Mouse (Mus musculus): ENCODE measurements at regions not wholly inside any gene's neighbourhood (a gene's known extent, or its start where the extent isn't known, plus 50 kb on each side); places are given as distances from the start of the nearest gene placed in this dataset.
A peak's percentile ranks its signal among the peaks of the same experiment; 100 is the strongest.

DNA sequence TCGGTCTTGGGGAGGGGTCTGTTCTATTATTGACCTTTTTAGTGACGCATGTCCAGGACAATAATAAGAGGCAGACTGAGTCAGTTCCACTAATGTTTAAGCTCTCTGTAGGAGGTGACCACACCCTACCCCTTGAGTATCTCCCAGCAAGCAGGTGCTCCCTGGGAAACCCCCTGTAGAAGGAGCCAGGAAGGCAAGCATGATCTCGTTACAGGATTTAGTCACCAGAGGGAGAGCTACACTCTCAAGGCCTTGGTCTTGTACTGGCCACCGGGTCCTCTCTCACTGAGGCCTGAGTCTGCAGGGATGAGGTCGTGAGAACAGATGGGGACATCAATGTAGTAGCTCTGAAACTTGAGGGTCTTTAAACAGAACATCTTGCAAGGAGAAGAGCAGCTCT, 55.3 kb upstream of the Ccnd2 start:
- DNase-seq (ENCODE audit: low read depth, low spot score): no peak

DNA sequence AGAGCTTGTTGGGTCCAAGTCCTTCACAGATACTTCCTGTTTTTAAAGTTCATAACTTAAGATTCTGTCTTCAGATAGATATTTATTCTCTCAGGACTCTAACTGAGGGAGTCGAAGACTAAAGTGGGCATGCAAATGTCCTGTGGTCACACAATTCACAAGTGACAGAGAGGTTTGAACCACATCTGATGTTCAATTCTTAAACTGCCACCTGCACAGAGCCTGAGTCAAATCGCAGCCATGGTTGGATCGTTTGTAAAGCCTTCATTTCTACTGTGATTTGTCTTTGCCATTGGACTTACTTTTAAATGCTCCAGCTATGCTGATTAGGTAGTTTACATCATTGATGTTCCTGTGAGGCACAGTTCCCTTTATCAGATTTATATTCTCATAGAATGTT, 61.4 kb upstream of the Ccnd2 start:
- DNase-seq (ENCODE audit: low read depth, low spot score): no peak

DNA sequence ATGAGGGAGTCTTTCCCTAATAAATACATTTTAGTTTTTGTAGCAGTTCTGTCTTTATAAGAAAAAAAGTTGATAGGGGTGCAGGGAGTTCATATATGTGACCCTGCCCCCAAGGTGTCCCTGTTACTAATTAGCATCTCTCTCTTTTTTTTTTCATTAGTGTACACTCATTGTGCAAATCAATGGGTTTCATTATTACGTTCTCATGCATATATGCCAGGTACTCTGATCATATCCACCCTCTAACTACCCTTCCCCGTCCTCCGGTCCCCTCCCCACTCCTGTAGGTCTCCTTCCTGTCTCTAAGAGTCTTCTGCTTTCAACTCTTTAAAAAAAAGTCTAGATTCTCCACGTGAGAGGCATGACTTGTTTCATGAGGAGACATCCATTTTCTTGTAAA, 63.9 kb upstream of the Ccnd2 start:
- no peak for DNase-seq (ENCODE audit: low read depth, low spot score)

DNA sequence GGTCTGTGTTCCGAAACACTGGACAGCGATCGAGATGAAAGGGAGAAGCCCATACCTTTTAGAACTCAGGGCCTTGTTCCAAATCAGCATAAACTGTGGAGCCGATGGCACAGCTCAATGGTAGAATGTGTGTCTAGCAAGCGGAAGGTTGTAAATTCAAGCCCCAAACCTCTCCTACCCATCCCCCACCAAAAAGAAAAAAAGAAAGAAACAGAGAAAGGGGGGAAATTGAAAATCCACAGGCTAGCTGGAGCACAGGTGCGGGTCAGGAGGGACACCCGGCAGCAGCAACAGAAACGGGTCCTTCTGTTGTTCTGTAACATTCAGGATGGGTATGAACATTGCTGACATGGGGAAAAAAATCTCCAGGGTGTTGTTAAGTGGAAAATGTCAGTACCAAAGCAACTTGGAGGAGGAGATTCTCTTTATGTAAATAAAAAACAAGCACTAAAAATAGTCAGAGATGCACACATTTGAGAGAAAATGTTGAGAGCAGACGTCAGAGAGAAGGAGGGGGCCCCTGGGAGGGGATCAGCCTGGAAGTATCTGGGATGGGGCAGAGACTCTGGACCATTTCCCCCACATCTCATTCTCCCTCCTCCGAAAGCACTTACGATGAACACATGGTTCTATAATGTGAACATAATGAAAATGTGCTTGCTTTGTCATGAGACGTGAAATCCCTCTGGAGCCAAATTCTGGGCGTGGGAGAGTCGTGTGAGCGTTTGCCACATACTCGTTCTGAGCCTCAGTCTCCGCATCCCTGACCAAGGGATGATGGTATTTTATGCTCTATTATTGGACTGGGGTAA, 66.8 kb upstream of the Ccnd2 start:
- DNase-seq (ENCODE audit: low read depth, low spot score): no peak

DNA sequence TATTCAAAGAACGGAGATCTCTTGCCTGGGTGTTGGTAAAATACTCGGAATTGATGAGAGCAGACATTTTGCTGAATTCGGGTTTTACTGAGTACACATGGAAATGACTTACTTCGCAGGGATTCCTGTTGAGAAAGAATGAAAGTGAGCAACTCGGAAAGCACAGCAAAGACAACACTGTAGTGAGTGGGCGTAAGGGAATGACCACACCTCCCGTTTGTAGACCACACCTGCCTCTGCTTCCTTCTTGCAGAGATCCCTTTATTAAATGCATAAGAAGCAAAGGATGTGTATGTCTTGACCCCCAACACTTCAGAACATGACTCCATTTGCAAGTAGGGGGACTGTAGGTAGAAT, 67.4 kb upstream of the Ccnd2 start:
- DNase-seq (ENCODE audit: low read depth, low spot score): no peak

DNA sequence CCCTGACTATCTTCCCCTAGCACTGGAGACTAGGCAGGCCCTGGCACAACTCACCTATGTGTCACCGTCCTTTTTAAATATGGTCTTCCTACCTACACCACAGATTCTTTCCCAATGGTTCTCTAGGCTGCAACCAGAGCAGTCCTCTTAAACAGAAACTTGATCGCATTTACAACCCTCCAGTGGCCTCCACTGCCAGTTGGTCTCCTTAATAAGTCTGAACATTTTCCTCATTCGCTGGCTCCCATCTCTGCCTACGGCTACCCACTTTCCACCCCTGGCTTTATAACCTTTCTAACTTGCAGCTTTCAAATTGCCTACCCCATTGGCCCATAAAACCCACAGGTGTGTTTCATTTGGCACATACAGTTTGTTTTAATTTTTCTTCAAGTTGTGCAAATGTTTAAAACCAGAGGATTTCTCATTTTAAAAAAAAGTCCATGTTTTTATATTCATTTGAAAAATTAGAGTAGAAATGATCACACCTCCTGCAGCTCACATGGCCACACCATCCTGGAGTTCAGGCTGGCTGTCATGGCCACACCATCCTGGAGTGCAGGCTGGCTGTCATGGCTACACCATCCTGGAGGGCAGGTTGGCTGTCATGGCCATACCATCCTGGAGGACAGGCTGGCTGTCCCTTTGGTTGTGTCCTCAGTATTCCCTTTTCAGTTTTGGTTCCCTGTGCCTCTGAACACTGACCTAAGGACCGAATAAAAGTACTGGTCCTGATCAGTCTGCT, 74.4 kb upstream of the Ccnd2 start:
- DNase-seq (ENCODE audit: low read depth, low spot score): no peak

DNA sequence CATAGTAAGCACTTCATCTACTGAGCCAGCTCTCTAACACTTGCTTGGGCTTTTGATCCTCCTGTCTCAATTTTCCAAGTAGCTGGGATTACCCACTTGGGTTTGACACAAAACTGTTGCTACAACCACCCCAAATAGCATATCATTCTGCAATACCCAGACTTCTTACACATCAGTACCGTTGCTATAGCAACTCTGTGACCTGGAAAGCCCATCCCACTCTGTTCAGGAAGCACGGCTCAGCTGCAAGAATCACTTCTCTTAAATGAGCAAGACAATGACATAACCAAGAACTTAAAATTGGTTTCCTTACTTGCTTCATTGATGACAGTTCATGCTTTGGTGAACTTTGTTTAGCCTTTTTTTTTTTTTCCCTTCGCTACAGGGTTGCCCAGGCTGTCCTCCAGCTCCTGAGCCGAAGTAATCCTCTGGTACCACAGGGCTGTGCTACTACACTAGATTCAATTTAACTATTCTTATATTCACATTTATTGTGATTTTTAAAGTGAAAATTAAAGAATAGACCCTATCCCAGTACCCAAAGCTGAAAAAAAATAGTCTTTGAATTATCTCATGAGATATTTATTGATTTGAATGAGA, 84.6 kb upstream of the Ccnd2 start:
- DNase-seq (ENCODE audit: low read depth, low spot score): no peak

DNA sequence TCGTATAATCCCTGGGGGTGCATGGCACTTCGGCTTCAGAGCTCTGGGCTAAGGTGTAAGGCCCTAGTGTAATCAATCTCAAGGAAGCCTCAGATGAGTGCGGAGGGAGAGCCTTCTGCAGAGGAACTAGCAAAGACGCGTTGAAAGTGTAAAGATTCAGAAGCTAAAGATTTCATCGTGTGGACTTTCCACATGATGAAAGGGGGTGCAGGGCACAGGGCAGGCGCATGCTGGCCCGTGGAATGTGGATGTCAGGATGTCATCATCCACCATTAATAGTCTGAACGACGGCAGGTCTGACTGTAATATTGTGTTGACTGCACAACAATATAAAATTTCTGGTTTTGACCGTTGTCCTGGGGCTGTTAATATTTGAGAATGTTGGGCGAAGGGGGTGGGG, 85.2 kb upstream of the Ccnd2 start:
- DNase-seq (ENCODE audit: low read depth, low spot score): no peak

DNA sequence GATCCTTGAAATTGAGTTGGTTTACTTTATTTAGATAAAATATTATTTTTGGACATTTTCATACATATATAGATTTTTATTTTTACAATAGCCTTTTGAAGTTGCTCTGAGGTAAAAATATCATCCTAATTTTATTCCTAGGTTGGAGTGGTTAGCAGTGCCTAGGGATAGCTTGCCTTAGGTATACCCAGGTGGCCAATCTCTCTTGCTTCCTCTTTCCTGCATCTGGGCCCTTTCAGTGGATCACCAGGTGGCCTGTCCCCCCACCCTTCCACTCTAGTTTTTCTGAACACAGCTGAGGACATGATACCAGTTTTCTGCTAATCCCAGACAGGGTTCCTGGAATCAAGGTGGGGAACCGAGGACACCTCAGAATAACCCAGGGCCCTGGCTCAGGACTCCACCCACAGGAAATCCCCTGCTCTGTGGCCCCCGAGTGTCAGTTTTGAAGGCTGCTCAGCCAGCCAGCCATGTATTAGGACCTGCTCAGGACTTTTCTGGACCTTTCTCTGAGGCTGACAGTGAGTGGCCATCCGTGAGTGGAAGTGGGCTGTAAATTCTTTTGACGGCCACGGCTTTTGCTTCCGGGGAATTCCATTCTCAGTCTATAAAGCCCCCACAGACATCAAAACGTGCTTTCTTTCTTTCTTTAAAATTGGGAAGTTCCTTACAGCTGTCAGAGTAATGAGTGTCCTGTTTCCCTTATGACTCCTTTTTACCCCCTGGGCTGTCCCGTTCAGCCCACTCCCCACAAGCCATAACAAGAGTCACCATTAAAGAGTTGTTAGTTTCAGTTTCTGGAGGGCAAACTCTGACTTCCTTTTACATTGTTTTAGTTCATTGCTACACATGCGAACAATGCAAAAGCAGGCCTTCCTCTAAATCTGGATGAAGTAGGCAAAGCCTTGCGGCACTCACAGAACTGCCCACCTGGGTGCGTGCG, 87.8 kb upstream of the Ccnd2 start:
- no peak for DNase-seq (ENCODE audit: low read depth, low spot score)

DNA sequence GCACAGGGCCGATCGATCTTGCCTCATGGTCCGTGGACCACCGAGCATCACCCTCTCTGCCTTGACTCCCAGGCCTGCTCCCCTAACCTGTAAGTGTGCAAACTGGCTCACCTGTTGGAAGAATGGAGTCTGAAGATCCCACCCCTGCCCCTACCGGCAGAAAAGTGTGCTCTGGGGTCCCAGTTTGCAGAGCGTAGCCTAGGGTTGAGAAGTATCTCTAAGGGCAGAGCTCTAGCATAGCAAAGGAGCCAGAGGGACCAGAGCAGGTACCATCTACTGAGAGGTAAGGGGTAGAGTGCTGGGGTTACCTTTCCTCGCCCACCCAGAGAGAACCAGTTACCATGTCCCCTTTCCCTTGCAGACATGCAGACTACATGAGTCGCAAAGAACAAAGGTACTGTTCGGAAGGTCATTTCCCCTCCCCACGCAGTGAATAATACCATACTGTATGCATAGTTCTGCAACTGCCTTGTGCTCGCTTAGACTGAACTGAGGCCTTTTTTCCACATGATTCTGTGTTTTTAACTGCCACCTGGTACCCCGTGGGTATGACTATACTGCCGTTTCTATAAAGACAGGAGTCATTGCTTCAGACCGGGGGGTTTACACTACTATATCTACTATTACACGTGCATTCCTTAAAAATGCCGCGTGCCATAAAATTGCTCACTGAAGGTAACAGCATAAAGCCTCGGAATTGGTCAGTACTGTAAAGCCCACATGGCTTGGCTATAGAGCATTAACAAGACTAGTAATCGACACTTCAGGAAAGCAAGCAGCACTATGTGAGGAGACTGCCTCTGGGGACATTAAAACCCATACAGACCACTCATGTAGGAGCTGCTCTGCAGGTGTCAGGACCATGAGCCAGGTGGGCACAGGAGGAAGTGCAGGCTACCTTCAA, 88.7 kb upstream of the Ccnd2 start:
- DNase-seq (ENCODE audit: low read depth, low spot score): no peak

DNA sequence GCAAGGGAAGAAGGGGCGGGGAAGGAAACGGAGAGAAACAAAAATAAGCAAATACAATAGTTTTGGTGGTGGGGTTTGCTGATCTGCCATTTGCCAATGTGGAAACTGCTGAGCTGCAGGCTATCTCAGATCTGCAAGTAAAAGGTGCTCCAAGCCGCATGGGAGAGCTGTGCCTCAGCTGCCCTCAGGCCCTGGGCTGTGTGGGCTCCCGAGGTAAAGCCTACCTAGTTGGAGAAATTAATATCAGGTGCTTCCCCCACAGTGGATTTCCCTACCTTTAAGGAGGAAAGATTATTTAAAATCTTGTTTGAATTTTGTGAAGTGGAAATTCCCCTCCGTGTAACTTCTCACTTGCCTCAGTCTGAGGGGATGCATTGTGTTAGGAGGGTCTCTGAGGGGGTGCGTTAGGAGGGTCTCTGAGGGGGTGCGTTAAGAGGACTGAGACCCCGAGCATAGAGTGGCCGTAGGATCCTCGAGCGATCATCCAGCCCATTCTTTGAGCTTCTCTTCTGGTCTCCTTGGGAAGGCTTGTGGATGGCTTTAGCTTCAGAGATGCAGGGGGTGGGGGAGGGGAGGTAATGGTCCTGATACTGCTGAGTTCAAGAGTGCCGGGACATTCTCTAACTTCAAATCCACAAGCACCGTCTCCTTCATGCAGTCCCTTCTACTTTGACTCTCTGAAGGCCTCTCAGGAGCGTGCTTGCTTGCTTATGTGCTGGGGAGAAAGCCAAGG, 89.9 kb upstream of the Ccnd2 start:
- no peak for DNase-seq (ENCODE audit: low read depth, low spot score)

DNA sequence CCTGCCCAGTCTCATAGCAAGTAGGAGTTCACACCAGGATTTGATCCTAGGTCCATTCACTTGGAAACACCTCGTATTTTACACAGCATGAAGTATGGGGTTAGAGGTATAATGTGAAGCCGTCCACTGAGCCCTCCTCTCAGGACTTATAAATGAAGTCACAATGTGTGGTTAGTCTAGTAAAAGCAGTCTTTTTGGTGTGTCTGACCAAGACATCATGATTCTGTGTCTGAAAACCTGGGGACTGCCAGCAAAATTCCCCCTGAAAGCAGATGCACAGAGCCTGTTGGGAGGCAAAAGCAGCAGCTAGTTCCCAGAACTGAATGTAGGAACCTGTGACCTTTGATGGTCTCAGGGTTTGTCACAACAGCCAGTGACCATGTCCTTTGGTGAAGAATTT, 91.0 kb upstream of the Ccnd2 start:
- DNase-seq (ENCODE audit: low read depth, low spot score): no peak

DNA sequence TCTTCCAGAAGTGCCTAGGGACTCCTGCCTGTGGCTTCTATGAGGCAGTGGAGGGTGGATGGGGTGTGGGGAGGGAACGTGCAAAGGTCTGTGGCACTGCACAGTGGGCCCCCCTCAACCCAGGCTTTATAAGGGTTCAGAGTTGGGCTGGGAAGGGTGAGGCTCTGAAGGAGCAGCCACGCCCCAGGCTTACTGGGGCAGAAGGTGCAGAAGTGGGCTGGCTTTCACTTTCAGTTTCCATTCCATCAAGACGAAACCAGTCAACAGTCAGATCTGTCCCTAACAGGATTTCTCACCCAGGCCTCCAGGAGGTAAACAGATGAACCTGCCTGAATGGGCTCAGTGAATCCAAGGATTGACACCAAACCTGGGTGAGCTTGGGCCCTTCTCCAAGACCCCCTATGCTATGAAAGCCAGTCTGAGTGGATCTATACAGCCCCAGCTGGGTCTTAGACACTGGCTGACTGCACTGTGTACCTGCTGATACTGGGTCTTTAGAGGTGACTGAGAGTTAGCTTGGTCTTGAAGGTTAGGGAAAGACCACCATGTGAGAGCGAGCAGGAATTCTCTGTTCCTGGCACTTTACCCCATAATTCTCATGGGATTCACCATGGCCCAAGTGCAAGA, 93.9 kb upstream of the Ccnd2 start:
- no peak for DNase-seq (ENCODE audit: low read depth, low spot score)

DNA sequence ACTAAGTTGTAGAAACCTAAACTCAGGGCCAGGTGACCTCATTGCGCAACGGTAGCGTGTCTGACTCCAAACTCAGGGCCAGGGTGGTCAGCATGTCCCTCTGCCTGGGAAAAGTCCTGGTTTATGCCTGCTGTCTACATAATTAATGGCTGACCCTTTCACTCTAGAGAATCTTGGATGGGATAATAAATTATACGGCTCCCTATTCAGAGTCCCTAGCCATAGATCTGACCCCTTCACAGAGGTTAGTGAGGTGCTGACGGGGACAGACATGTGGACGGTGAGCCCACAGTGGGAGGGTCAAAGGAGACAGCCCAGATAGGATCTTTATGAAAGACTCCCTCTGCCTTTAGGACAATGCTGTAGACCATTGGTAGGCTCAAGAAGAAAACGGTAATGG, 94.7 kb upstream of the Ccnd2 start:
- DNase-seq (ENCODE audit: low read depth, low spot score): peak; percentile 56

DNA sequence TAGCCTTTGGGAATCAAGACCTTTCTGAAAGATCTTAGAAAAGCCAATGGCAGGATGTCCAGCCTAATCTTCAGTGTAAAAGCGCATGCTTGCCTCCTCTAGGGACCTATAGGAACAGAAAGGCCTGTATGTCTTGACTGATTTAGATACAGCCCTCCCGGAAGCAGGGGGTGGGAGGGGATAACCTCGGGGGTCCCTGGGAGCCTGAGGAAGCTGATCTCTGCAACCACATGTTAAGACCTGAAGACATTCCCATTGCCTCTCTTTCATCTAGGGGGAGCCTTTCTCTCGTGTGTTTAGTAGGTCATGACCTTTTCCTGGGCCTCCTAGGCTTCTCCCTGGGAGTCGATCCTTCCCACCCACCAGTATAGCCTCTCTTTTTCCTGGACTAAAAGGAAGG, 95.3 kb upstream of the Ccnd2 start:
- peak; percentile 54 for DNase-seq (ENCODE audit: low read depth, low spot score)

DNA sequence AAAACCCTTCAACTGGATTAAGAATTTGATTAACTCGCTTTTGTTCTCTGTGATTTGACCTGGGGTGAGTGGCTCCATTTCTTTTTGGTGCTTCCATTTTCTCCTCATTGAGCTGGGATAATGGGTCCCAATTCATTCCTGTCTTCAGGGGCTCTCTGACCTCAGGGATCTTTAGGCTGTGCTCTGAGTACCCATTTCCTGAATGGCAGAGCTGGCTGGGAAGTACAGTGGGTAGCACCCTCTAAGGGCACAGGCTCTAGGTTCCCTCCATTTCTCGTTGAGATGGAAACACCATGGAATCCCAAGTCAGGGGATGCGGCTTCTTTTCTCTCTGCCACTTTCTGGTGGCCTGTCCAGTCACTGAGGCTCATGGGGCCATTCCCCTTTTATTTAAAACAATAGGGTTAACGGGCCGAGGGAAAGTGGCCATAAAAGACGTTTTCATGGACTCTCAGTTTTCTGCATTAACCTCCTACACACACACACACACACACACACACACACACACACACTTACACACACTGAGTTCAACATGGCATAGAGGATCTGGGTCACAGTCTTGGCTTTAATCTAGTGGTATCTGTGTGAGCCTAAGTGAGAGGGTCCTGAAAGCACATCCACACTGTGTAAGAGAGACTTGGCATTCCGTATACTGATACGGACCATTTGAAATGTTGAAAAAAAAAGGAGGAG, 98.3 kb upstream of the Ccnd2 start:
- DNase-seq (ENCODE audit: low read depth, low spot score): peak; percentile 60

DNA sequence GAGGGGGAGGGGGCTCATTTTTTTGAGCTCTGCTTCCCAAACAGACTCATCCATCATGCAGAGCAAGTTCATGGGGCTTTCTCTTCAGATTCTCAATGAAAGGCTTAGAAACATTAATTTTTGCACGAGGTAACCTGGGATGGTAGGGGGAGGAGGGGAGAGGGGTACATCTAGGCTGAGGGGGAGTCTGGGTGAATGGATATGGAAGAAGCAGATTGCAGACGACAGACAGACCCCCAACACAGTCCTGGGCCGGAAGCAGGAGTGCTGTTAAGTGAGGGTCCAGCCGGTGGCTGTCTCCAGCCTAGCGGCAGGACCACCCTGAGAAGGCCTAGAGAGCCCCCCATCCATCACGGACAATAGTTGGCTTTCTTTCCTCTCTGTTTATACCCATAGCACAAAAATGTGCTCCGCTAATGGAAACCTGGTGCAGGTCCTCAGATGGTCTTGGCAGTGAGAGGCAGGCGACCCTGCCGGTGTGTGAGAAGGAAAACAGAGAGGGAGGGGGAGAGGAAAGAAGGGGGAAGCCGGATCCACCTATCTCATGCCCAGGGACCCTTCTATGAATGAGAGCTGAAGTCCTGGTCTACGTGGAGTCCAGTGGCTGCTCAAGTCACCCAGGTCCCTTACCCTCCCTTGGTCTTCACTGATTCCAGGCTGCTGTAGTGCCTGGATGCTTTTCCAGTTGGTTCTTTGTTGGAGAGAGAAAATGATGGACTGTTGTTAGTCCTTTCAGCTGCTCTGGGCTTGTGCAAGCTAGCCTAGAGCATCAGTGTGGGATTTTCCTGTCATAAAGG, 99.1 kb upstream of the Ccnd2 start:
- DNase-seq (ENCODE audit: low read depth, low spot score): peak; percentile 78

DNA sequence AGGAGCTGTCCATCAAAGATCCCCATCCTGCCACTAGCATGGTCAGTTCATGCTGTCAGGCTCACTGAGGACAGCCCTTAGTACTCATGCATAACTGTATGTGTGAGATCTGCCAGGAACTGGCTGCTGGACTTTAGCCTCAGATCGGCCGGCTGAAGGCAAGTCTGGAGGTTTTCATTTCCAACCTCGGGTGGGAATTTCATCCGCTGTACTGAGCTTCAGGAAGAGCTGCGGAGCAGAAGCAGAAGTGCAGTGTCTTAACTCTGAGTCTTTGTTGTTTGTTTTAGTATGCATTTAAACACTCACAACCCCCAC, 99.6 kb upstream of the Ccnd2 start:
- DNase-seq (ENCODE audit: low read depth, low spot score): no peak
